Mouse (Mus musculus) retina, embryonic 14.5 days (tissue): Measurements from ENCODE around the gene Jph2.
"Not testable (repeated sequence)": the region's sequence is repeated elsewhere in the genome, so short reads cannot be mapped to it uniquely, and the experiment has no call there.

Experiments
- DNase-seq: peaks from one replicate; pipeline ENCODE4 v3.0.0-alpha.2; 2015; ENCODE audit warnings: low spot score

Gene Jph2

DNA sequence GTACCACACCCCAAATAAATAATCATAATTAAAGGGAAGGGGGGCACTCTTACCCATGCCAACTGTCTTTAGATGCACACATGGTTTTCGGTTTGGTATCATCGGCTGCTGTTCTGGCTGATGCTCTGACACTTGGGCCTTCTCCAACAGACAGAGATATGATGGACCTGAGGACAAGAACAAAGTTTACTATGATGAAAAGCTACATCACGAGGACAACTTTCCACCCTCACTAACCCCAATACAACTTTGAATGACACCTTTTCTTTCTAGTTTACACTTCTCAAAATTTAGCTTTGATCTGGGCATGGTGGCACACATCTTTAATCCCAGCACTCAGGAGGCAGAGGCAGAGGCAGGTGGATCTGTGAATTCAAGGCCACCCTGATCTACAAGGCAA, 13.6 kb upstream of the Jph2 start:
- DNase-seq, result not testable (repeated sequence)

DNA sequence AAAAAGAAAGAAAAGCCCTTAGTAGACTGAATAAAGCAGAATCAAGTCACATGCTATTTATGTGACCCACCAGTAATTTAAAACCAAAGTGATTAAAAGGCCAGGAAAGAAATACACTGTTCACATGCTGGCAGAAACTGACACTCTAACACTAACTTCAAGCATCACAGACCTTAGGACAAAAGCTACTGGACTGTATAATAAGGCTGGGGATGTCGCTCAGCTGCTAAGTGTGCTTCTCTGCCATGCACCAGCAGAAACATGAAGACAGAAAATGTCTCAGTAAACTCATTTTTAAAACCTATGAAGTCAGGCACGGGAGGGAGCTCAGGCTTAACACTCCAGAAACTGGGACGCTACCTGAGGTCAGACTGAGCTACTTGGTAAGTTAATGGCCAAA, 12.4 kb upstream of the Jph2 start:
- DNase-seq, result no peak

DNA sequence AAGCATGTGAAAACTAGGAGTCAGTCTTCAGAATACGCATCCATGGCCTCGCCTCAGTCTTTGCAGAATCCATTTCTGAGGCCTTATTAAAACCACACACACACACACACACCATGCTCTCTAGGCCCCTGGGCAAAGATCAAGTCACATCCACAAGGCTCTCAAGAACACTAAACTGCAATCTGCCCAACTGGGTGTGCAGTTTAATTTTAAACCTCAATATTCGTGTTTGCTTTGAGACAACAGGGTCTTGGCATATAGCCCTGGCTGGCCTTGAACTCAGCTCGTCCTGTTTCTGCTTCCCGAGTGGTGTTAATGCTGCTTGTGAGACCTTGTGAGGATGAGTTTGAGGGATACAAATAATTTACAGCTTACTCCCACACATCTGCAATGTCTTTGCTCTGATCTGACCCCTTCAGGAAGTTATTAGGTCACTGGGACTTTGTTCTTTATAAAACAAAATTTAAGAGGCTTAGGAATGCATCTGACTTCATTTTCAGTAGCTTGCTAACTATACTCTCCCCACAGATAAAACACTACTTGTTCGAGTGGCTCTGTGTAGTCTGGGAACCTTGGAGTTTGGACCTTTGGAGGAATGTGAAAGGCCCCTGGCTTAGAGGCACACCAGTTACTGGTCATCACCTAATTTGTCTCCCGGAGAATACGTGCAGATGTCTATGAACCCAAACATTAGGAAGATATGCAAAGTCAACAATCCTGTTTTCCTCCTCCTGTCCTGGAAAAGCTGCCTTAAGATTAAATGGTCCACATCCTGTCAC, 6.4 kb upstream of the Jph2 start:
- no peak for DNase-seq

DNA sequence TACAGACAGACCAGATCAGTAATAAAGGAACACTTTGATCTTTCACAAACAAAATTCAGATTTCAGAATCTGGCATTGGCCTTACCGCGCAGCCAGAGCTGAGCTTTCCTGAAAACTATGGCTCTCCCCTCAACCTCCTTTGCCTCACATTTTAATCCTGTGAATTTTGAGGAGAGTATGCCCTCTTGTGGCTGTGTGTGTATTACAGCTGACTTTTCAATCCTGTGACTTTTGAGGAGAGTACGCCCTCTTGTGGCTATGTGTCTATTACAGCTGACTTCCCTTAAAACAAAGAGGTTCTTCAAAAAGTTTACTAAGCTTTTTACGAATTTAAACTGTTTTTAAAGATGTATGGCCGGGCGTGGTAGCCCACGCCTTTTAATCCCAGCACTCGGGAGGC, 3.4 kb upstream of the Jph2 start:
- DNase-seq, result peak; percentile 96

DNA sequence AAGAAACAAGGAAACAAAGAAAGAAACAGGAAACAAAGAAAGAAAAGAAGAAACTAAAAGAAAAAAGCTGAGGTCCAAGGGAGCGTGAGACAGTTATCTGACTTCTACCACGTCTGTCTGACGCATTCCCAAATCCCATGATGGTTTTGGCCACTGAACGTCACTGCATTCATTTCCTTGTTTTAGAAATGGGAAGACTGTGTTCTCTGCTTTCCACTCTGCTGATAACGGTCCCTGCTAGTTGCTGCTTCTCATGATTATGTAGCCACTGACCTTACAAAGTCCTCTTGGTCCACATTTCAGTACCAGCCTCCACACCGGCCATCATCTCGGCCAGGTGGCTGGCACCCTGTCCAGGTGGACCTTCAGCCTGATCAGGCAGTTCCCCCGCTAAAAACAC, 1.4 kb upstream of the Jph2 start:
- no peak for DNase-seq

DNA sequence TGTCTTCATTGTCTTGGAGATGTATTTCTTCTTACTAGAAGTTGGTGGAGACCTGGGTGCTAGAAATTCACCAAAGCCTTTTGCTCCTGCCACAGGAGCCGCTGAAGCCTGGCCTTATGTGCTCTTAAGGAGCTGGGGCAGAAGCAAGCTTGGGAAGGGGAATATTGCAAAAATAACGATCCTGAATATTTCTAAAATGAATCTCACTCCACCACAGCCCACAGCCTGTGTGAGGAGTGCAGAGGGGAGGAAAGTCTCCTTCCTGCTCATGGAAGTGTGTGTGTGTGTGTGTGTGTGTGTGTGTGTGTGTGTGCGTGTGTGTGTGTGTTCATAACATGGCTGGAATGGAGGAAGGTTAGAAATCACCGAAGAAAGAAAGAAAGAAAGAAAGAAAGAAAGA, 977 bp upstream of the Jph2 start:
- DNase-seq, result no peak

DNA sequence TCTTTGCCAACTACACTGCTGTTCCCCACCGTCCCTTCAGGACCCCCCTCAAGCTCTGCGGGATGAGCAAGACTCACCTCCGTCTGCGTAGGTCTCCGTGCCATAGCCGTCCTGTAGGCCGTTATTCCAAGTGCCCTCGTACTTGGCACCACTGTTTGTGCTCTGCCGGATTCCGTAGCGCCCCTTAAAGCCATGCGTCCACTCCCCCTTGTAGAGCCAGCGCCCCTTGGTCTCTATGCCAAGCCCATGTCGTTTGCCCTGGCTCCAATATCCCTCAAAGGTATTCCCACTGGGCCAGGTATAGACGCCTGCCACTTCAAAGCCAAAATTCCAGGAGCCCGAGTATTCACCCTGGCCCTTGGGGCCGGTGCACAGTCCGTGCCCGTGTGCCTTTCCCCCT, 722 bp downstream of the Jph2 start:
- no peak for DNase-seq

DNA sequence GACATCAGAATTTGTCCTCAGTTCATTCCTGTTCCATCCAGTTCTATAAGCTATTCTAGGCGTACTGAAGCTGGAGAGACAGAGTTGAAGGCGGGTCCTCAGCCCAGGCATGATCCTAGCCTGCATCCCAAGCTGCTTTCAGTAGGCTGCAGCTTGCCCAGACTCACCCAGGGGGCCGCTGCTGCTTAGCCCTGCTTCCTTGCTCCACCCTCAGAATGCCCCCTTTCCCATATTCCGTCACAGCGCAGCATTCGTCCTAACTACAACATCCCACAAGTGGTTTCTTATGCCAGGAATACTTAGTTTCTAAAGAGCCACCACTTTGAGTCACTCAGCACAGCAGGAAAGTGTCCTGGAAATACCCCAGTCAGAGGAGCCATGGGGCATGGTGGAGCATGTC, 2.8 kb downstream of the Jph2 start:
- no peak for DNase-seq

DNA sequence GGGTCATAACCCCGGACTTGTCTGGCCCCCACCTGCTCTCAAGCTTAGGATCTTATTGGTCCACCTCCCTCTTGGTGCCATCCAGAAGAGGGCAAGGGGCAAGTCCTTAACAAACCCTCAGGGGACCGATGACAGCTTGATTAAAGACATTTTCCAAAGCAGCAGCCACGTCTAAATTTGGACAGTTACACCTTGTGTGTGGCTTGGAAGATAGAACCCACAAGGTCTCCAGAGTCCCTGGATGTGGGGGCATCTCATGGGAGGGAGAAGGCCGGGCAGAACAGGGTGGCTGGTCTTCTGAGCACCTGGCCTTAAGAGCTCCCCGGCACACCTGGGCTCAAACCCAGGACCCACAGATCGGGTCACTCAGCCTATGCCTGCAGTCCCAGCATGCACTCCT, 3.8 kb downstream of the Jph2 start:
- no peak for DNase-seq

DNA sequence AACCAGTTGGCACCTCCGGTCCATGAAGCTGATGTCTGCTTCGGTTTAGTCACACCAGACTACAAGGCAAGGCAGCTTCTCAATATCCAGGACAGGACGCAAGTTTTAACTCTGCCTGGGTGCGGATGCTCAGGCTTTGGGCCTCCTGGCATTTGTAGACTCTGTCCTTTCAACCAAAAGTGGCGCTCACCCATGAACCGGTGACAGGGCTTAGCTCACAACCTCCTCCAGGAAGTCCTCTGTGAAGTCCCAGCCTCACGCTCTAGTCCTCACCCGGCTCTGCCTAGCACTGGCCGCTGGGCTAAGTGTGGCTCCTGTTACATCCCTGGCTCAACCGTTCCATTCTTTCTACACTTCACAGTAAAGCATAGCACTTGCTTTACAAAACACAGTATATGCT, 4.6 kb downstream of the Jph2 start:
- no peak for DNase-seq

DNA sequence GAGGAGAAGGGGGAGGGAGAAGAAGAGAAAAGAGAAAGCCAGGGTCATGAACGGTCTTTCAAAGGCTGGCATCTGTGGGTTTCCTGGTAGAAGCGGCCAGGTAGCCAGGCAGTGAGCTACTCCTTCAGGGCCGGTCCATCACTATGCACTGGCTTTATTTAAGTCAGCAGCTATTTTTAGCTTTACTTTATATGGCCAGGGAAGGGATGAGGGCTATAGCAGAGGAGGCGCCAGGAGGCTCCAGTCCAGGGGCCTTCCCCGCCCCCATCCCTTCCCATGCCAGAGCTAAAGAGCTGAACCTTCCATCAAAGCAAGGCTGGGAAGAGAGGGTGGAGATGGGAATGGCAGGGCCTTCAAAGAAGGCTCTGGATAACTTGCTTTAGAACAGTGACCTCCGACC, 5.4 kb downstream of the Jph2 start:
- no peak for DNase-seq

DNA sequence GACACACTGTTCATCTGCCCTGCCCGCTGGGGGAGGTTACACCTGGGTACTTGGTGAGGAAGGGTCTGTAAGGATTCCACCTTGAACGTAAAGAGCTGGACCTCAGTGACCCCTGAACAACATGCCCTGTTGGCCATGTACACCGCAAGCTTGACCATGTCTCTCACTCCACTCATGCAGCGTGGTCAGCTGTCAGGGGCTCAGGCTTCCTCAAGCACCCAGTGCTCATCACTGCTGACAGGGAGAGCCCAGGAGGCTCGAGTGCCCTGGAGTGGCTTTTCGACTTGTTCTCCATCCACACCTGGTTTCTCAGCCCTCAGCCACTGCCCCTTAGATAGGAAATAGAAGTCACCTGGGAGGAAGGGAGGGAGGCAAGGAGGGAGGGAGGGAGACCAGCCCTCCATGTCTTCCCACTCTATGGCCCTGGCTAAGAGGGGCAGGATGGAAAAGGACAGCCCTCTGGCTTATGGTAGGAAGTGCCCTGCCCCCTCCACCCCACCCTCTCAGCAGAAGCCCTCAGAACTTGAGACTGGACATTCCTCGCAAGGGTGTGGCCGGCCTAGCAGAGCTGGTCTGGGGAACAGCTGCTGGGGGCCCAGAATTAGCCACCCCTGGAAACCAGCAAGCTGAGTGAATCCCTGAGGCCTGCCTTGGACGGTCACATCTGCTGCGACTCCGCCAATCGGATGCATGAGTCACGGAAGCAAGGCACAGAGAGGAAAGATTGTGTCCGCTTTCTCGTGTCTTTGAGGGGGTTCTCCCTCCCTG, 11.2 kb downstream of the Jph2 start:
- no peak for DNase-seq

DNA sequence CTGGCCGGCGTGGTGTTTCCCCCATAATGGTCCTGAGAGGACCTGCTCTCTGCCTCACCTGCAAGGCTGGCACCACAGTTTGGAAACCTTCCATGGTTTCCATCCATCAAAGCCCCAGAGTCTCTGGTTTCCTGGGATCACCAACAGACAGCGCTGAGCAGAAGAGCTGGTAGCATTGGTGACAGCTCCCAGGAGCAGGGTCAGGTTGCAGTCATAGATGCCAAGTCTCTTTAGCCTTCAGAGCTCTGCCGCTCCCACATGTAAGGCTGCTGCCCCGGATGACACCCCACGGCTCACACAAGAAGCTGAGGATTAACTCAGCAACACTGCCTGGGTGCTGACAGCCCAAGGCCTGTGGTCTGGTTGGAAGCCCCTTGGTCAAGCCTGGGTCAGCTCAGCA, 12.7 kb downstream of the Jph2 start:
- no peak for DNase-seq

DNA sequence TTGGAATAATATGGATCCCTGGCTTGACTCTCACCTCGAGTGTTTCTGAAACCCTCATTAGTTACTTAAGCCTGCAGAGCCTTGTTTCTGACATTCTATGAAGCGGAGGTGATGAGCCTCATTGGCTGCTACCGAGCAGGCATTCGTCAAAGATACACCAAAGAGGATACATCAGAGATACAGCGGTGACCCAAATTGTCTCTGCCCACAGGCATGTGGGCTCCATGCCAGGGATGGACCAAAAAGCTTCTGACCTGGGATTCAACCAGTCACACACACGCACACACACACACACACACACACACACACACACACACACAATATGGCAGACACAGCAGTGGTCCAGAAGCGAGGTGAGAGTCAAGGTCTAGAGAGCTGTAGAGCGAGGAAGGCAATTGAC, 16.5 kb downstream of the Jph2 start:
- no peak for DNase-seq

DNA sequence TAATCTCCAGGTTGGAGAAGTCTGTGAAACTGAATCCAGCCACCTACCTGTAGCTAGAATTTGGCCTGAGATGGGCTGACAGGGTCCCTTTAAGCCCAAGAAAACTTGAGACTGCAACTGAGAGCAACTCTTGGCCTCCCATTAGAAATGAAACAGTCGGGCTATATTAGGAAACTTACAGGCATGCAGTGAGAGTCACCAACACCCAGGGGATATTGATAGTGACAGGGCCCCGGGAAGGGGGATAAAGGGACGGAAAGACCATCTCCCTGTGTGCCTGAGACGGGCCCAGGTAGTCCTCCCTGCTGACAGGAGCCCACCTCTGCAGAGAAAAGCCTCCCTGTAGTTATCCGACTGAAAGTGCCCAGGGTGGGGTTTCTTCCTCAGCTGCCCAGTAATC, 18.4 kb downstream of the Jph2 start:
- DNase-seq, result no peak

DNA sequence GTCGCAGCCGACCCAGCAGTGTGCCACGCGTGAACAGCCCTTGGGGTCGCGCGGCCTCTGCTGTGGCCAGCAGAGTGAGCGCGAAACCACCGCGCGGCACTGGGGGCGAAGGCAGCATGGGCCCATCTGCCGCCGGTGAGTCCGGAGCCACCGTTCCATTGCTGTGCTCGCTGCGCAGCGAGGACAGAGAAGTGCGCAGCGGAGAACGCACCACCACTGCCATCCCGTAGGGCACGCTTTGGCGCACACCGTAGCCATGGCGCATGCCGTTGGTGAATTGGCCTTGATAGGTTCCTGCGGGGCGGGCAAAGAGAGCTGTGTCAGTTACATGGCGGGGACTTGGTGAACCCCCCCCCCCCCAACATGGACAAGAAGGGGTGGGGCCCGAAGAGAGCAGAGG, 21.7 kb downstream of the Jph2 start:
- no peak for DNase-seq

DNA sequence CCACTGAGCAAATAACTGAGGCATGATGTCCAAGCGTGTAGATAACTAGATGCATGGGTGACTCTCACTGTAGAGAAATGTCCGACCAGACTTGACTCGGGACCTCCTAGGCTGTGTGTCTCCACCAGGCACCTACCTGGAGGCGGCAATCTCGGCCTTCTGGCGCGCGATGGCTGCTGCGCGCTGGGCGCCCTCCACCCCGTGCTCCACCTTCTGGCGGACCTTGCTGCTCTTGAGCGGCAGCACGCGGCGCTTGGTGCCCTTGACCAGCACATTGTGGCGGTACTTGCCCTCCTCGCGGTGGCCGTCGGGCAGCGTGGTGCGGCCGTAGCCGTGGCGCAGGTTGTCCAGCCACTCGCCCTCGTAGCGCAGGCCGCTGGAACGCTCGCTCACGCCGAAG, 22.3 kb downstream of the Jph2 start:
- no peak for DNase-seq

DNA sequence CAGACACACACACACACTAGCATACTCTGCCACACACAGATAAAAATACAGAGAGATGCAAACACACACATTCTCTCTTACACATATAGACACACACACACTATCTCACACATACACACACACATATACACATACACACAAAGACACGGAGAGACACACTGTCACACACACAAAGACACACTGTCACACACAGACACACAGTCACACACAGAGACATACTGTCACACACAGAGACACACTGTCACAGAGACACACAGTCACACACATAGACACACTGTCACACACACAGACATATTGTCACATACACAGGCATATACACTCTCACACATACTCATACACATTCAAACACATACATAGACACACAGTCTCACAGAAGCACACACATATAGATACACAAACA, 25.2 kb downstream of the Jph2 start:
- no peak for DNase-seq

DNA sequence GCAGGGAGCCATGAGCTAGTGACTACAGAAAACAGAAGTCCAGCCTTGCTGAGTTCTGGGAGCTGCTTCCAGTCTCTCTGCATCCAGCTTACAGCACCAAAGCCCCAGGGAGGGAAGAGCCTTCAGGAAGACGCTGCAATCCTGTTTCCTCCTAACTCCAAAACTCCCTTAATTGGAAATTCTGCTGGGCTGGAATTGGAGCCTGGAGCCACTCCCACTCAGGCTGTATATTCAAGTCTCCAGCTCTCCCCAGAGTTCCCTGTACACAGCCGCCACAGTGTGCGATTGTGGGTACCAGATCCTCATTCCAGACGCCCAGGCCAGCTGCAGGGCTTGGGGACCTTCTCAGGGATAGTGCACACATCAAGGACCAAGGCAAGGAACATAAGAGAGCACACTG, 27.6 kb downstream of the Jph2 start:
- no peak for DNase-seq

DNA sequence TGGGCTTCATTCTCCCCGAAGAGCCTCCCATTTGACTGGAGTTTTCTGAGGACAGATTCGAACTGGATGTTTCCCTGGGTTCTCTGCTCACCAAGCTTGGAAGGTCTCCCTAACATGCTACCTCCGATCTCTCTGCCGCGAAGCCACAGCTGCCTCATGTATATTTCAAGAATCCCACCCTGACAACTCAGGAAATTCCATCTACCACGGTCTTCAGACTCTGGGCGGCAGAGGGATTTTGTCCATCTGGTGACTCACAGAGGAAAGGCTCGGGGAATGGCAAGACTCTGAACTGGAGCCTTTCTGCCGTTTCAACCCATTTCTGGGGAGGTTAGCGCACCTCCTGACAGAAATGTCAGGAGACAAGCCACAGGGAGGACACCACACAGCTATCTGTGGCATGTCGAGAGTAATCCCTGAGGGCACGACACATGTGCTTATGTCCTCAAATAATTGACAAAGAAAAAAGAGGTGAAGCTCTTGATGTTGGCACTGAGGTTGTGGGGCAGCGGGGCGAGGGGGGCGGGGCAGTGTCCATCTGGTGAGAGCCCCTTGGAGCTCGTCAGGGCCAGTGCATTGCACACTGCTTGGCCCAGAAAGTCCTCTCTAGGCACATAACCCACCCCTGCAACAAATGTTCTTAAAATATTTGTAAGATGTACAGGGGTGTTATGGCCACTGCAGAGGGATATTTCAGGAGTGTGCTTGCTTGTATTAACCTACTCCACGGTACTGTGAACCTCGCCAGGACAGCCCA, 32.8 kb downstream of the Jph2 start:
- no peak for DNase-seq

DNA sequence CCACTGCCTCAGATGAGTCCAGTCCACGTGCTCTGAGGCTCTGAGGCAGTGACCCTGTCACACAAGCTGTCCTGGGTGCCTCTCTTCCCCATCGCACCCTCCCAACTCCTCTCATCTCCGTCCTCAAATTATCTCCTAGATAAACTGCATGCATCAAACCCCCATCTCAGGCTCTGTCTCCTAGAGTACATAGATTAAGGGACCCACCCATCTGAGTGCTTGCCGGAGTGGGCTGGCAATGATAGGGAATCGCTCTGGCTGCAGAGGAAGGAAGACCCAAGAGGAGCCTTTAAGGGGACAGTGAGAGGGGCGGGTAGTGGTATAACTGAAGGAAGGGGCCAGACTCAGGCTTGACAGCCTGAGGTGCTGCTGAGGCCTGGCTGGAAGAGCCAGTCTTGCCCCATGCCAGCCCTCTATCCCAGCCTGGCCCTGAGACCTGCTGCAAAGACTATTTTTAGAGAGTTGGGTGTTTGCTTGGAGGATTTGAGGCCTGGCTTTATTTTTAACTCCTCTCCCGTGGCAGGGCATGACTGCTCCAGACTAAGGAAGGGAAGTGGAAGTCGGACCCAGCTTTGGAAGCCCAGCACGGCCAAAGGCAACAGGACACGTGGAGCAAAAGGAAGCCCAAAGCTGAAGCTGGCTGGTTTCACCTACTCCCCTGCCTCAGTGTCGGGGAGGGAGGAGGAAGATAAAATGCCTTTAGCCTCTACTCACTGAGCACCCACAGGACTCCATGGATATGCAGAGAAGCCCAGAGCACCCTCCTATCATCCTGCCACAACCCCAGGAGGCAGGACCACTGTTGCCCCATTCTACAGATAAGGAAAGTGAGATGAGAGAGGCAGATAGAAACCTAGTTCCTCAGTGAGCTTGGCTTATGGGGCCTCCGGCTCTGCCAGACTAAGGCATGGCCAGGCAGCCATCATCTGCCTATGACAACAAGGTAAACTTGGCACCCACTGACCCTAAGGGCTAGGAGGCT, 34.6 kb downstream of the Jph2 start:
- DNase-seq, result no peak
